Mouse (Mus musculus) bone marrow macrophage, adult 2 months (primary cell): ENCODE measurements around the gene Skil. TPM values are rescaled to one million over a fixed set of nuclear protein-coding genes. Genes with fewer than 3 reads are reported as not detected.

Experiments
- H3K27ac ChIP-seq: 2 replicates; pipeline ENCODE4 v1.5.1; 2012; ENCODE audit warnings: low read depth, low read length; ENCODE audit not compliant: insufficient read depth
- H3K4me1 ChIP-seq: 2 replicates; pipeline ENCODE4 v1.6.1; 2012; ENCODE audit warnings: low read length; ENCODE audit not compliant: control insufficient read depth, insufficient read depth
- H3K4me3 ChIP-seq: 2 replicates; pipeline ENCODE4 v1.5.1; 2012; ENCODE audit warnings: mild to moderate bottlenecking, low read length, moderate library complexity; ENCODE audit not compliant: insufficient read depth
- CTCF ChIP-seq: IDR thresholded peaks from 2 replicates; pipeline ENCODE4 v1.5.1; 2012; ENCODE audit warnings: low read depth, mild to moderate bottlenecking, low read length, moderate library complexity
- POLR2A ChIP-seq: IDR thresholded peaks from 2 replicates; pipeline ENCODE4 v1.6.1; 2012; ENCODE audit warnings: mild to moderate bottlenecking, low read depth, low read length, borderline replicate concordance
- polyA plus RNA-seq: library from polyadenylated mRNA; stranded (reverse); fragments of >200 nt; gene quantifications from 2 replicates; pipeline ENCODE4 v1.2.4, GENCODE M21; 2012; ENCODE audit not compliant: missing spikeins, insufficient read depth, insufficient read length

Gene Skil
- polyA plus RNA-seq, result 30.3 and 35.5 TPM in 2 replicates

DNA sequence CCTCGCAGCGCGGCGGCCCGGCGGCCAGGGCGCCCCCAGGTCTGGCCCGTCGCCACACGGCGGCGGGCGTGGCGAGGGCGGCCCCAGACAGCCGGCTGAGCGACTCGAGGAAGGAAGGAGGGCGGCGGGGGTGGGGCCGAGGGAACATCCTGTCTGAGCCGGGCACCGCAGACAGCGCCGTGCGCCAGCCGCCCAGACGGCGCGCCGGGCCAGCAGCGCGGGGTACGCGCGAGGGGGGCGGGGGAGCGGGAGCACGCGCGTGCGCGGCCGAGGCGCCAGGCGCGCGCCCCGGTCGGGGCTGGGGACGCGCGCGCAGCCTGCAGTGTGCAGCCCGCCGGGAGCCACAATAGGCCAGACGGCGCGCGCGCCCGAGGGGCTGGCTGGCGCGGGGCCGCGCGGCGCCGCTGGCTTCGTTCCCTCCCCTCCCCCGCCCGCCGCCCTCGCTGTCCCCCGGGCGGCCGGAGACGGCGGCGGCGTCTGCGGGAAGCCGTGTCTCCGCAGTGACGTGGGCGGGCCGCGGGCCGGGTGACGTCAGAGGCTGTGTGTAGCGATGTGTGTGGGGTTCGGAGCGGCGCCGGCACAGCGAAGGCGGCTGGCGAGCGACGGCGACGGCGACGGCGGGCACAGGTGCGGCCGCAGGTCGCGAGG is at the start of gene Skil:
Skil (plus strand) TSS at position 528 of the 648 bp plus-strand sequence.
- TF ChIP-seq CTCF, result no peak
- no peak for TF ChIP-seq POLR2A
- Histone ChIP-seq H3K4me3 (peak within 1 kb of the TSS; percentile 82), H3K4me1 (peaks cover 48% of the 10 kb centered on the region), H3K27ac (peak within 1 kb of the TSS; percentile 100)

DNA sequence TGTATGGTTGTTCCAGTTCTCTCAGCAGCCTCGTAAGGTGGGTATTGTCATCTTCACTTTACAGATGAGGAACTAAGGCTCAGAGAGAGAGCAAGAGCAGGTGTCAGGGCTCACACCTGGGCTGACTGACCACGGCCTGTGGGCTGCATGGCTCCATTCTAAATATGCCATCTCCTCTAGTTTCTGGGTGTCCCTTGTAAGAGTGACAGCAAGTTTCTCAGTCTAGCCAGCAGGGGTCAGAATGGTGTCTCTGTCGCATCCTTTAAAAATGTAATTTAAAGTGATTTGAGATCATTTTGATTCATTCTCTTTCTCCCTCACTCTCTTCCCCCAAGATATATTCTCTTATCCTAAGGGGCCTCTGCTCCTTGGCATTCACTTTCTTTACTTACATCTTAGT is 47.6 kb upstream of the Skil start:
- Histone ChIP-seq H3K4me1 (peaks cover 10% of the 10 kb centered on the region), H3K4me3 (no peak overlapping the region), H3K27ac (no peak overlapping the region)
- TF ChIP-seq POLR2A (no peak), CTCF (no peak)

DNA sequence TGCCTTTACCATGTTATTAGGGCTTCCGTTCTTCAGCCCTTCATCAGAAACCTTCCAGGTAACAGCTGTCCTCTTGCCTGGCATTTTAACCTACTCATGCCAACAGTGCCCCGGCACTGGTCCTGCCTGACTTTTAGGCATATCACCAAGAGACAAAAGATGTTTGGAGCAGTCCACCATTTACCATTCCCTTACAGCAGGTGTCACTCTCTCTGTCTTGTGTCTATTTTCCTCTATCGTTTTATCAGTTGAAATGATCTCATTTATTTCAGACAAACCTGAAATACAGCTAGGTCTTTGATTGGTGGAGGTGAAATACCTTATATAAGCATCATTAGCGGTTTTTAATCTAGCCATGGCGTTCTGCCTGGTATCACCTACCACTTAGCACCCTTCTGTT is 45.8 kb upstream of the Skil start:
- no peak for TF ChIP-seq CTCF
- no peak for TF ChIP-seq POLR2A
- no peak overlapping the region for H3K27ac ChIP-seq
- no peak overlapping the region for H3K4me3 ChIP-seq
- H3K4me1 ChIP-seq, result peaks cover 8% of the 10 kb centered on the region

DNA sequence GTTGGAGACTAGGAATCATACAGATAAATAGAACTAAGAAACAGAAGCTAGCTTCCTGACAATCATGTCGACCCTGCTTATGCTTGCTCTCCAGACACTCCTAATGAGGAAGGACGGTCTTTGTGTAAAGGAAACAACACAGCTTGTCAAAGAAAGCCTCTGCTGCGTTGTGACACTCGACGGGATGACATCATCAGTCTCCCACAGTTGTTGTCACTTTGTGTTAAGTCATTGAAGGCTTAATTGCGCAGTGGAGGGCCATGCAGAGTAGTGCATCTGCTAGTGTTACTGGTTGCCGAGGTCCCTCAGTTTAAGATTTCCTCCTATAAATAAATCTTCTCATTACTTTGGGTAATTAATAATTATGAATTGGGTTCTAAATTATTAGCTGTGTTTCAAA is 44.5 kb upstream of the Skil start:
- Histone ChIP-seq H3K27ac (no peak overlapping the region), H3K4me1 (peaks cover 5% of the 10 kb centered on the region; the same call in 1 of the 2 replicates), H3K4me3 (no peak overlapping the region)
- TF ChIP-seq POLR2A, result no peak
- no peak for TF ChIP-seq CTCF

DNA sequence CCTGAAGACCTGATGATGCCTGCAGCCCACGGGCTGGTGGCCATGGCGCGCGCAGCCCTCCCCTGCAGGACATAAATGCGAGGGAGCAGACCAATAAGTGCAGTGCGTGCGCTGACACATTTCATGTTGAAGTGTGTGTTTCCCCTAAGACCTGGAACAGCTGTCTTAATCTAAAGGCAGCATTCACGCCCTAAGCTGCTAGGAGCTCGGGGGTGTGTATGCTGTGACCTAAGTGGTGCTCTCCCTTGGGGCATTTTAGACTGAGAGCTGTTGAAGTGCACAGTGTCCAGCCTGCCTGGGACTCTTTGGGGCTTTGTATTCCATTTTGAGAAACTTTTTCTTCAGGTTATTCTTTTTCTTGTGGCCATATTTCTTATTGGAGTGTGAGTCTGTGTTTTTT is 43.1 kb upstream of the Skil start:
- no peak overlapping the region for H3K27ac ChIP-seq
- peaks cover 5% of the 10 kb centered on the region; the same call in 1 of the 2 replicates for H3K4me1 ChIP-seq
- no peak overlapping the region for H3K4me3 ChIP-seq
- TF ChIP-seq POLR2A, result no peak
- TF ChIP-seq CTCF, result no peak

DNA sequence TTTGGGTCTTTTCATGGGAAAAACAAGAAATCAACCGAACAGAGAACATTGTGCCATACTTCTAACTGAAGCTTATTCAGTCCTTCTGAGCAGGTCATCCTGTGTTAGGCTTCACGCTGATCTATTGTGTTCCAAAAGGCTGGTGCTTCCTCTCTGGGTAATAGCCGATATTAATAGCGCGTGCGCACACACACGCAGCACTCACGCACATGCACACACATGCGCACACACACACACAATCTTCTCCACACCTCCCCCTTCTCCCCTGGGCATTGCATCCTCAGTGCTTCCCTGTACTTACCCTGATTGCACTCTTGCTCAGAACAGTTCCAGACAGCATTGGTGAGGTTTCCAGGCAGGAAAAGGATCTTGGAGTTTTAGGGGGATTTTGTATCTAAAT is 41.7 kb upstream of the Skil start:
- peaks cover 5% of the 10 kb centered on the region; the same call in 1 of the 2 replicates for H3K4me1 ChIP-seq
- no peak overlapping the region for H3K27ac ChIP-seq
- H3K4me3 ChIP-seq, result no peak overlapping the region
- TF ChIP-seq CTCF (no peak), POLR2A (no peak)

DNA sequence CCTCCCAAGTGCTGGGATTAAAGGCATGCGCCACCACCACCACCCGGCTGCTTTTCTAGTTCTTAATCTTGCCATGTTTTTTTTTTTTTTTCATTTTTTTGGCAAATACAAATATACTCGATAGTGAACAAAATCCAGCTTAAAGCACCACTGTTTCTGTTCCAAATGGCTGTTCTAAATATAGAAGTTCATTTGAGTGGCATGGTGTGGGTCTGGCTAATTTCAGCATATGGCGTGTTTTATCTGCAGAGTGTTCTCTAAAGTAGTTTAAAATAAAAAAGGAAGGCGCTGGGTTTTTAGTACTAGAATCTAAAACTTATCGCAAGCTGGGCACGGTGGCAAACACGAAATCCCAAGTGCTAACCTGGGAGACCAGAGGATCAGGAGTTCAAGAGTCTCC is 40.0 kb upstream of the Skil start:
- peaks cover 8% of the 10 kb centered on the region for H3K4me1 ChIP-seq
- TF ChIP-seq CTCF (no peak), POLR2A (no peak)
- H3K4me3 ChIP-seq, result no peak overlapping the region
- H3K27ac ChIP-seq, result no peak overlapping the region

DNA sequence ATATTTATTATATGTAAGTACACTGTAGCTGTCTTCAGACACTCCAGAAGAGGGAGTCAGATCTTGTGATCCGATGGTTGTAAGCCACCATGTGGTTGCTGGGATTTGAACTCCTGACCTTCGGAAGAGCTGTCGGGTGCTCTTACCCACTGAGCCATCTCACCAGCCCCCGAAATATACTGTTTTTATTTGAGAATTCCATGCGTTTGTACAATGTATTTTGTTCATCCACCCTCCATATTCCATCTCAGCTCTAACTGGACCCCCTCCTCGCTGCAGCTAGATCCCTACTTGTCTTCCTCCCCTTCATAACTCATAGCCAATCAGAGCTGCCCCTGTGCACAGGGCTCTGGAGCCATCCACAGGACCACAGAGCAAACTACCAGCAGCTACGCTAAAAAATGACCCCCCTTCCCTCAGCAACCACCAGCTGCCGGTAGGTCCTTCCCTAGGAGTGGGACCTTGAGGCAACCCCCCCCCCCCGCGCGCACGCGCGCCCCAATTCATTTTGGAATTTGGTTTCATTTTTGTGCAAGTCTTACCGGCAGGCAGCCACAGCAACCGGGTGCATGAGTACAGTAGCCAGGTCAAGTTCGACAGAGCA is 38.7 kb upstream of the Skil start:
- H3K4me3 ChIP-seq, result peak overlapping the region; percentile 93
- peak overlapping the region; percentile 96 for H3K27ac ChIP-seq
- no peak for TF ChIP-seq CTCF
- no peak for TF ChIP-seq POLR2A
- H3K4me1 ChIP-seq, result peaks cover 15% of the 10 kb centered on the region

DNA sequence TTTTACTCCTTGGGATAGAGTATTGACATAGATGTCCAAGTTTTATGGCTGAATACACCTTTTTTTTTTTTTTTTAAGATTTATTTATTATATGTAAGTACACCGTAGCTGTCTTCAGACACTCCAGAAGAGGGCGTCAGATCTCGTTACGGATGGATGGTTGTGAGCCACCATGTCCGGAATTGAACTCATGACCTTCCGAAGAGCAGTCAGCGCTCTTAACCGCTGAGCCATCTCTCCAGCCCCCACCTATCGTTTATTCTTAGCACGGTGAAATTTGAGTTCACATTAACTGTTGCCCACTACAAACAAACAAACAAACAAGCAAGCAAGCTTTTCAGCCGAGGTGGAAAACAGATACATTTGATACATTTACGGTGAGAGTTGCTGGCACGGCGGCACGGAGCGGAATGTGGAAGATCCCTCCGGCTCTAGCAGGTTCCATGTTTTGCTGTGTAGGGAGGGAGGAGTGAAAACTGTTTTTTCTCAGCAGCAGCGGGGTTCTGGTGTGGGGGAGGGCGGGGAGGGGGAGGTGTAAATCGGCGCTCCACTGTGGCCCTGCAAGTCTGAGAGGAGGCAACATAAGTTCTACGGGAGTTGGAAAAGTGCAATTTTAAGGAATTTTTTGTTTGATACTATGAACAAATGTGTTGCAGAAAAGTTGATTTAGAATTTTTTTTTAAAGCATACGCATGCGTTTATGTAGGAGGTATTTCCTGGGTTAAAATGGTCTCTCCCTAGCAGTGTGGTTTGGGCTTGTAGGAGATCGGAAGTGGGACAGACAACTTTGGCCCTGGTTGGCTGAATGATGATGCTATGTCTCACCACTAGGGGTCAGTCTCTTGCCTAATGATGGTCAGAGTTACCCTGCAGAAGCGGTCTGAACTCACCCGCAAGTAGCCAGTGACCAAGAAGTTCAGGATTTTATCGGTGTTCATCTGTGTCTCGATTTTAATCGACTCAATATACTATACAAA is 37.9 kb upstream of the Skil start:
- TF ChIP-seq CTCF (peak; percentile 59), POLR2A (no peak)
- H3K4me1 ChIP-seq, result peaks cover 20% of the 10 kb centered on the region
- H3K27ac ChIP-seq, result peak overlapping the region; percentile 96
- peak overlapping the region; percentile 93 for H3K4me3 ChIP-seq

DNA sequence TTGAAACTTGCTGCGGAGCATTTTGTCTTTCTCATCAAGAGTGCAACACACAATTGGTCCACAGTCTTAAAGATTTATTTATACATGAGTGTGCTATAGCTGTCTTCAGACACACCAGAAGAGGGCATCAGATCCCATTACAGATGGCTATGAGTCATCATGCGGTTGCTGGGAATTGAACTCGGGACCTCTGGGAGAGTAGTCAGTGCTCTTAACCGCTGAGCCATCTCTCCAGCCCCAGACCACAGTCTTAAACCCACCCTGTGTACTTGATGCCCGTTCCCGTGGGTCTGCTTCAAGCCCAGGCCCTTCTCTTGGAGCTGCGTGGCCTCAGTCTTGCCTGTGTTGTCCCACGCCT is 34.1 kb upstream of the Skil start:
- Histone ChIP-seq H3K4me3 (peak overlapping the region; percentile 25), H3K27ac (peak overlapping the region; percentile 65), H3K4me1 (peaks cover 20% of the 10 kb centered on the region)
- TF ChIP-seq CTCF, result peak; percentile 36
- TF ChIP-seq POLR2A, result no peak
